Mouse (Mus musculus): ENCODE results near the gene Pde10a.

GRCm38 (mm10) chr17:8878056-8878455, 352.9 kb downstream of the Pde10a start:
- no peak for TF ChIP-seq CTCF (conservative IDR thresholded peaks at IDR 0.05; ENCODE audit: low read length)
- TF ChIP-seq NANOG (IDR thresholded peaks at IDR 0.05; ENCODE audit: borderline replicate concordance, low read length): no peak
- TF ChIP-seq POU5F1 (IDR thresholded peaks at IDR 0.05; ENCODE audit: borderline replicate concordance, low read length): no peak
